Mouse (Mus musculus): ENCODE measurements around the gene Gm16181.

- TF ChIP-seq CTCF (conservative IDR thresholded peaks at IDR 0.05; ENCODE audit: low read length) (no peak), NANOG (IDR thresholded peaks at IDR 0.05; ENCODE audit: borderline replicate concordance, low read length) (no peak)
Measured at GRCm38 (mm10) chr17:35251981-35252380, 31.3 kb downstream of the Gm16181 start.

Data from E14TG2a.4 (cell line).